Mouse (Mus musculus) pancreas, adult 10 weeks (tissue): ENCODE results near the gene Gm21996. TPM values are rescaled to one million over a fixed set of nuclear protein-coding genes. Genes with fewer than 3 reads are reported as not detected.

ENCODE experiments used
- polyA plus RNA-seq: library from polyadenylated mRNA; stranded (reverse); fragments of 350-450 nt; fragmentation: Illumina TruSeq; extraction: RNeasy Lipid Tissue Mini Kit (QIAGEN cat#74804); gene quantifications from one replicate; pipeline ENCODE4 v1.2.3, GENCODE M21; 2015; ENCODE audit warnings: low read depth, low replicate concordance; ENCODE audit not compliant: insufficient read depth

The Gm21996 gene
- not detected for polyA plus RNA-seq

DNA sequence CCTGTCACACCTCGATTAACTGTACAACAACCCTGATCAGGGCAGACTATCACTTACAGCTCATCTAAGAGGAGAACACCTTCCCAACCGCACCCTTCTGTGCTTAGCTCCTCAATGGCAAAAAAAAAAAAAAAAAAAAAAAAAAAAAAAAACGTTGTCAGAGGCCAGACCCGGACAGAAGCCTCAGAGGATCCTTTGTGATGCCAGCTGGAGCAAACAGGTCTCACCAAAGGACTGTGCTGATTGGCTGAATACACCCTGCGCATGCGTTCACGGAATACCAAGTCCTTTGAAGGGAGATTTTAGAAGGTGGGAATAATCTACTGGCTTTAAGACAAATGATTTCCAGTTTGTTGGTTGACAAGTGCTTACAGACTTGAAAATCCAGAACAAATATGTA lies at the start of gene Gm21996:
Gm21996 (minus strand) TSS at position 101 of the 400 bp plus-strand sequence.

